Mouse (Mus musculus): ENCODE results near the gene Mettl21e. TPM values are rescaled to one million over a fixed set of nuclear protein-coding genes. Genes with fewer than 3 reads are reported as not detected.

The Mettl21e gene
- polyA plus RNA-seq, 1 experiment from 2014 or later: 0.21 TPM

- Histone ChIP-seq H3K9me3 (replicated peaks; ENCODE audit: control insufficient read depth, low read length) (no peaks in the 10 kb centered on the region), H3K27me3 (ENCODE audit: control insufficient read depth, insufficient read depth, low read length) (no peaks in the 10 kb centered on the region), H3K4me3 (ENCODE audit: low read length) (no peak overlapping the region), H3K4me2 (ENCODE audit: low read depth, low read length) (no peak overlapping the region), H3K9ac (ENCODE audit: low read length) (no peak overlapping the region), H3K36me3 (ENCODE audit: control insufficient read depth, insufficient read depth) (no peaks in the 10 kb centered on the region), H3K4me1 (ENCODE audit: control insufficient read depth, insufficient read depth, low read length) (peaks cover 7% of the 10 kb centered on the region; the same call in 1 of the 2 replicates), H3K27ac (ENCODE audit: low read length) (no peak overlapping the region)
- ATAC-seq (replicated peaks; ENCODE audit: extremely low read depth, insufficient read depth, low FRiP score): no peak
- 58% methylated on average over 2 of the region's 2 CpGs for WGBS
Measured at GRCm38 (mm10) chr1:44214443-44214842, 4.3 kb downstream of the Mettl21e start.

GRCm38 (mm10) chr1:44202876-44203275, 15.9 kb downstream of the Mettl21e start:
- H3K4me3 ChIP-seq (ENCODE audit: low read length): no peak overlapping the region
- 89% methylated on average over 15 of the region's 15 CpGs for WGBS
- ATAC-seq (replicated peaks; ENCODE audit: extremely low read depth, insufficient read depth, low FRiP score): no peak
- H3K27ac ChIP-seq (ENCODE audit: low read length): no peak overlapping the region
- H3K9ac ChIP-seq (ENCODE audit: low read length): no peak overlapping the region
- no peaks in the 10 kb centered on the region for H3K9me3 ChIP-seq (replicated peaks; ENCODE audit: control insufficient read depth, low read length)
- no peaks in the 10 kb centered on the region for H3K4me1 ChIP-seq (ENCODE audit: control insufficient read depth, insufficient read depth, low read length)
- no peaks in the 10 kb centered on the region for H3K36me3 ChIP-seq (ENCODE audit: control insufficient read depth, insufficient read depth)
- H3K4me2 ChIP-seq (ENCODE audit: low read depth, low read length): no peak overlapping the region
- no peaks in the 10 kb centered on the region for H3K27me3 ChIP-seq (ENCODE audit: control insufficient read depth, insufficient read depth, low read length)

- Histone ChIP-seq H3K27ac (ENCODE audit: low read length) (no peak overlapping the region), H3K4me3 (ENCODE audit: low read length) (peak overlapping the region; percentile 60), H3K4me1 (ENCODE audit: control insufficient read depth, insufficient read depth, low read length) (no peaks in the 10 kb centered on the region), H3K36me3 (ENCODE audit: control insufficient read depth, insufficient read depth) (no peaks in the 10 kb centered on the region), H3K27me3 (ENCODE audit: control insufficient read depth, insufficient read depth, low read length) (no peaks in the 10 kb centered on the region), H3K9me3 (replicated peaks; ENCODE audit: control insufficient read depth, low read length) (no peaks in the 10 kb centered on the region), H3K9ac (ENCODE audit: low read length) (peak overlapping the region; percentile 58), H3K4me2 (ENCODE audit: low read depth, low read length) (peak overlapping the region; percentile 97)
- 13% methylated on average over 47 of the region's 47 CpGs for WGBS
- peak; percentile 37 for ATAC-seq (replicated peaks; ENCODE audit: extremely low read depth, insufficient read depth, low FRiP score)
Measured at GRCm38 (mm10) chr1:44198273-44199171, 20.2 kb downstream of the Mettl21e start.

GRCm38 (mm10) chr1:44186396-44186795, 32.4 kb downstream of the Mettl21e start:
- no peaks in the 10 kb centered on the region for H3K9me3 ChIP-seq (replicated peaks; ENCODE audit: control insufficient read depth, low read length)
- H3K36me3 ChIP-seq (ENCODE audit: control insufficient read depth, insufficient read depth): peaks cover 4% of the 10 kb centered on the region; the same call in 1 of the 2 replicates
- no peak overlapping the region for H3K9ac ChIP-seq (ENCODE audit: low read length)
- H3K4me2 ChIP-seq (ENCODE audit: low read depth, low read length): no peak overlapping the region
- H3K4me3 ChIP-seq (ENCODE audit: low read length): no peak overlapping the region
- H3K4me1 ChIP-seq (ENCODE audit: control insufficient read depth, insufficient read depth, low read length): no peaks in the 10 kb centered on the region
- no peak overlapping the region for H3K27ac ChIP-seq (ENCODE audit: low read length)
- no peaks in the 10 kb centered on the region for H3K27me3 ChIP-seq (ENCODE audit: control insufficient read depth, insufficient read depth, low read length)
- no peak for ATAC-seq (replicated peaks; ENCODE audit: extremely low read depth, insufficient read depth, low FRiP score)

- Histone ChIP-seq H3K9me3 (replicated peaks; ENCODE audit: control insufficient read depth, low read length) (no peaks in the 10 kb centered on the region), H3K4me3 (ENCODE audit: low read length) (no peak overlapping the region), H3K36me3 (ENCODE audit: control insufficient read depth, insufficient read depth) (peaks cover 41% of the 10 kb centered on the region), H3K27me3 (ENCODE audit: control insufficient read depth, insufficient read depth, low read length) (no peaks in the 10 kb centered on the region), H3K9ac (ENCODE audit: low read length) (no peak overlapping the region), H3K4me2 (ENCODE audit: low read depth, low read length) (no peak overlapping the region), H3K4me1 (ENCODE audit: control insufficient read depth, insufficient read depth, low read length) (no peaks in the 10 kb centered on the region), H3K27ac (ENCODE audit: low read length) (no peak overlapping the region)
- no peak for ATAC-seq (replicated peaks; ENCODE audit: extremely low read depth, insufficient read depth, low FRiP score)
- 91% methylated on average over 5 of the region's 5 CpGs for WGBS
Measured at GRCm38 (mm10) chr1:44178086-44178485, 40.7 kb downstream of the Mettl21e start.

GRCm38 (mm10) chr1:44173903-44174302, 44.9 kb downstream of the Mettl21e start:
- no peaks in the 10 kb centered on the region for H3K4me1 ChIP-seq (ENCODE audit: control insufficient read depth, insufficient read depth, low read length)
- no peak overlapping the region for H3K4me3 ChIP-seq (ENCODE audit: low read length)
- no peak overlapping the region for H3K4me2 ChIP-seq (ENCODE audit: low read depth, low read length)
- peaks cover 52% of the 10 kb centered on the region for H3K36me3 ChIP-seq (ENCODE audit: control insufficient read depth, insufficient read depth)
- peaks cover 6% of the 10 kb centered on the region for H3K9me3 ChIP-seq (replicated peaks; ENCODE audit: control insufficient read depth, low read length)
- ATAC-seq (replicated peaks; ENCODE audit: extremely low read depth, insufficient read depth, low FRiP score): no peak
- no peak overlapping the region for H3K27ac ChIP-seq (ENCODE audit: low read length)
- 85% methylated on average over 8 of the region's 8 CpGs for WGBS
- no peak overlapping the region for H3K9ac ChIP-seq (ENCODE audit: low read length)
- H3K27me3 ChIP-seq (ENCODE audit: control insufficient read depth, insufficient read depth, low read length): no peaks in the 10 kb centered on the region

GRCm38 (mm10) chr1:44172656-44173055, 46.1 kb downstream of the Mettl21e start:
- no peaks in the 10 kb centered on the region for H3K4me1 ChIP-seq (ENCODE audit: control insufficient read depth, insufficient read depth, low read length)
- no peak overlapping the region for H3K9ac ChIP-seq (ENCODE audit: low read length)
- no peak overlapping the region for H3K4me2 ChIP-seq (ENCODE audit: low read depth, low read length)
- no peaks in the 10 kb centered on the region for H3K27me3 ChIP-seq (ENCODE audit: control insufficient read depth, insufficient read depth, low read length)
- 93% methylated on average over 4 of the region's 4 CpGs for WGBS
- ATAC-seq (replicated peaks; ENCODE audit: extremely low read depth, insufficient read depth, low FRiP score): no peak
- H3K36me3 ChIP-seq (ENCODE audit: control insufficient read depth, insufficient read depth): peaks cover 53% of the 10 kb centered on the region
- H3K27ac ChIP-seq (ENCODE audit: low read length): no peak overlapping the region
- H3K4me3 ChIP-seq (ENCODE audit: low read length): no peak overlapping the region
- peaks cover 6% of the 10 kb centered on the region for H3K9me3 ChIP-seq (replicated peaks; ENCODE audit: control insufficient read depth, low read length)

- Histone ChIP-seq H3K4me2 (ENCODE audit: low read depth, low read length) (no peak overlapping the region), H3K9me3 (replicated peaks; ENCODE audit: control insufficient read depth, low read length) (peaks cover 6% of the 10 kb centered on the region), H3K9ac (ENCODE audit: low read length) (no peak overlapping the region), H3K27me3 (ENCODE audit: control insufficient read depth, insufficient read depth, low read length) (no peaks in the 10 kb centered on the region), H3K4me3 (ENCODE audit: low read length) (no peak overlapping the region), H3K36me3 (ENCODE audit: control insufficient read depth, insufficient read depth) (peaks cover 56% of the 10 kb centered on the region), H3K4me1 (ENCODE audit: control insufficient read depth, insufficient read depth, low read length) (no peaks in the 10 kb centered on the region), H3K27ac (ENCODE audit: low read length) (no peak overlapping the region)
- ATAC-seq (replicated peaks; ENCODE audit: extremely low read depth, insufficient read depth, low FRiP score): no peak
- WGBS: 93% methylated on average over 3 of the region's 3 CpGs
Measured at GRCm38 (mm10) chr1:44167859-44168383, 50.8 kb downstream of the Mettl21e start.

- H3K4me1 ChIP-seq (ENCODE audit: control insufficient read depth, insufficient read depth, low read length): no peaks in the 10 kb centered on the region
- no peak overlapping the region for H3K4me3 ChIP-seq (ENCODE audit: low read length)
- WGBS: 93% methylated on average over 5 of the region's 5 CpGs
- 0 out of 2 replicates have a peak overlapping the region, but pooled peaks have one; percentile 7 for H3K27ac ChIP-seq (ENCODE audit: low read length)
- H3K9me3 ChIP-seq (replicated peaks; ENCODE audit: control insufficient read depth, low read length): no peaks in the 10 kb centered on the region
- no peaks in the 10 kb centered on the region for H3K27me3 ChIP-seq (ENCODE audit: control insufficient read depth, insufficient read depth, low read length)
- H3K36me3 ChIP-seq (ENCODE audit: control insufficient read depth, insufficient read depth): peaks cover 64% of the 10 kb centered on the region
- no peak for ATAC-seq (replicated peaks; ENCODE audit: extremely low read depth, insufficient read depth, low FRiP score)
- no peak overlapping the region for H3K4me2 ChIP-seq (ENCODE audit: low read depth, low read length)
- no peak overlapping the region for H3K9ac ChIP-seq (ENCODE audit: low read length)
Measured at GRCm38 (mm10) chr1:44162389-44162788, 56.4 kb downstream of the Mettl21e start.

Data from heart, embryonic 16.5 days (tissue).